Mouse (Mus musculus) heart, embryonic 11.5 days (tissue): Measurements from ENCODE around the gene Hs3st4. TPM values are rescaled to one million over a fixed set of nuclear protein-coding genes. Genes with fewer than 3 reads are reported as not detected.

Experiments used
- ATAC-seq: fragments of 200-750 bp; cut with Nextera tagmentation; replicated peaks from 2 replicates; pipeline ENCODE4 v1.8.0; 2017; ENCODE audit warnings: moderate library complexity; ENCODE audit not compliant: insufficient number of reproducible peaks, low FRiP score, low TSS enrichment
- H3K27ac ChIP-seq: fragments of 300-500 bp; sonication (generic); 2 replicates; pipeline ENCODE4 v1.5.1; 2014; ENCODE audit warnings: mild to moderate bottlenecking, low read depth, low read length
- H3K27me3 ChIP-seq: fragments of 300-500 bp; sonication (generic); 2 replicates; pipeline ENCODE4 v1.6.1; 2014; ENCODE audit warnings: mild to moderate bottlenecking, low read length, mixed read lengths; ENCODE audit not compliant: control insufficient read depth, insufficient read depth
- H3K36me3 ChIP-seq: fragments of 300-500 bp; sonication (generic); 2 replicates; pipeline ENCODE4 v1.6.1; 2014; ENCODE audit warnings: mild to moderate bottlenecking, low read length, moderate library complexity, mixed read lengths; ENCODE audit not compliant: control insufficient read depth, insufficient read depth
- H3K4me1 ChIP-seq: fragments of 300-500 bp; sonication (generic); 2 replicates; pipeline ENCODE4 v1.6.1; 2014; ENCODE audit warnings: low read length; ENCODE audit not compliant: control insufficient read depth, insufficient read depth
- H3K4me2 ChIP-seq: fragments of 300-500 bp; sonication (generic); 2 replicates; pipeline ENCODE4 v1.6.1; 2014; ENCODE audit warnings: mild to moderate bottlenecking, moderate library complexity
- H3K4me3 ChIP-seq: fragments of 300-500 bp; sonication (generic); 2 replicates; pipeline ENCODE4 v1.5.1; 2014; ENCODE audit warnings: low read depth, low read length
- H3K9ac ChIP-seq: fragments of 300-500 bp; sonication (generic); 2 replicates; pipeline ENCODE4 v1.6.1; 2014; ENCODE audit warnings: mild to moderate bottlenecking, low read depth, low read length, moderate library complexity
- H3K9me3 ChIP-seq: fragments of 300-500 bp; sonication (generic); replicated peaks from 2 replicates; pipeline ENCODE4 v1.6.1; 2016; ENCODE audit warnings: low read length; ENCODE audit not compliant: control insufficient read depth
- whole genome bisulfite sequencing: fragments of 180-500 bp; shearing (Covaris S2); extraction: QIAGEN DNeasy Blood & Tissue Kit; methylation state at CpG from one replicate; pipeline ENCODE4 v1.1.7; 2014; ENCODE audit not compliant: insufficient replicate concordance; 5-methylcytosine and 5-hydroxymethylcytosine counted together
- polyA plus RNA-seq: library from polyadenylated mRNA; unstranded; fragments of >200 nt; fragmentation: Nextera tagmentation; extraction: Ambion mirVana; gene quantifications from 2 replicates; pipeline ENCODE4 v1.2.1, GENCODE M21; 2014

The Hs3st4 gene
- polyA plus RNA-seq, 1 experiment from 2014 or later: 0.44 TPM

- Histone ChIP-seq H3K4me2 (no peak overlapping the region), H3K9ac (no peak overlapping the region), H3K36me3 (no peaks in the 10 kb centered on the region), H3K4me1 (no peaks in the 10 kb centered on the region), H3K27me3 (no peaks in the 10 kb centered on the region), H3K4me3 (no peak overlapping the region), H3K9me3 (0 out of 2 replicates have a peak, but pooled peaks cover 2% of the 10 kb centered on the region), H3K27ac (no peak overlapping the region)
- no peak for ATAC-seq
- WGBS: 81% methylated on average over 1 of the region's 1 CpGs
These were observed 180.6 kb downstream of the Hs3st4 start for GRCm38 (mm10) chr7:124163301-124163700.

GRCm38 (mm10) chr7:124166229-124166628 lies 183.6 kb downstream of the Hs3st4 start:
- H3K4me3 ChIP-seq: no peak overlapping the region
- H3K4me2 ChIP-seq: no peak overlapping the region
- no peaks in the 10 kb centered on the region for H3K27me3 ChIP-seq
- no peak overlapping the region for H3K9ac ChIP-seq
- ATAC-seq: no peak
- 72% methylated on average over 1 of the region's 1 CpGs for WGBS
- H3K36me3 ChIP-seq: no peaks in the 10 kb centered on the region
- H3K9me3 ChIP-seq: no peaks in the 10 kb centered on the region
- no peaks in the 10 kb centered on the region for H3K4me1 ChIP-seq
- H3K27ac ChIP-seq: no peak overlapping the region

DNA sequence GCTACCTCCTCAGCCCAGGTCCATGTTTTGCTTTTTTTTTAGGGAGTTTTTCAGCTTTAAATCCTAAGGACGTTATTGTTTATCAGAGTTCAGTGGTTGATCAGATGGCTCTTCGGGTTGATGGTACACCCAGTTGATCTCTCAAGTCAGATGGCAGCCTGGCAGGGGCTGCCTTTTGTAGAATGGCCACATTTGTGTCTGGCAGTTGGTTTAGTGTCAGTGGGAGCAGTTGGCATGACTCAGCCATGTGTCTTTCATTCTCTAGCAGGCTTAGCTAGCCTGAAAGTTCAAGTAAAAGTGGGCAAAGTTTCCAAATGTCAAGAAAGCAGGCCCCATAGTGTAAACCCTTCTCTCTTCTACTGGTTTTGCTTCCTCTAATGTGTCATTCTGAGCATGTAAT lies 186.1 kb downstream of the Hs3st4 start:
- no peak overlapping the region for H3K27ac ChIP-seq
- no peaks in the 10 kb centered on the region for H3K27me3 ChIP-seq
- H3K9ac ChIP-seq: no peak overlapping the region
- no peaks in the 10 kb centered on the region for H3K9me3 ChIP-seq
- 82% methylated on average over 2 of the region's 2 CpGs for WGBS
- H3K4me3 ChIP-seq: no peak overlapping the region
- no peak overlapping the region for H3K4me2 ChIP-seq
- H3K4me1 ChIP-seq: no peaks in the 10 kb centered on the region
- H3K36me3 ChIP-seq: no peaks in the 10 kb centered on the region
- no peak for ATAC-seq

DNA sequence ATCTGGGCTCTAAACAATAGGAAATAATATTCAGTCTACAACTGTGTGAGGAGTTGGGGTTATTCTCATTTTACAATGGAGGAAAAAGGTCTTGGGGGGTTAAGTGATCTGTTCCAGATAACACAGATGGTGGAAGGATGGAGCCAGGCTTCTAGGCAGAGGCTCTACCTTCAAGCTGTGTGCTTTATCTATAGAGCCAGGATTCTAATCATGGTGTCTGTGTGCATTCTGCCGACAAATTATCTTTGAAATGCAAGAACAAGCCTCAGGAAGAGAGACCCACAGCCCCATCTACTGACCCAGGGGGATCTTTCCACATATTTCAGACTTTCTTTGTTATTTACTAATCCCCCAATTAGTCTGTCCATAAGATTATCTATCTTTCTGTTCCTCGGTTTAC lies 187.3 kb downstream of the Hs3st4 start:
- Histone ChIP-seq H3K36me3 (no peaks in the 10 kb centered on the region), H3K4me1 (no peaks in the 10 kb centered on the region), H3K27ac (no peak overlapping the region), H3K27me3 (no peaks in the 10 kb centered on the region), H3K4me2 (no peak overlapping the region), H3K9ac (no peak overlapping the region), H3K9me3 (no peaks in the 10 kb centered on the region), H3K4me3 (no peak overlapping the region)
- no peak for ATAC-seq
- whole genome bisulfite sequencing: 61% methylated on average over 2 of the region's 2 CpGs

- no peak overlapping the region for H3K4me2 ChIP-seq
- H3K4me1 ChIP-seq: no peaks in the 10 kb centered on the region
- no peaks in the 10 kb centered on the region for H3K36me3 ChIP-seq
- no peaks in the 10 kb centered on the region for H3K27me3 ChIP-seq
- no peak overlapping the region for H3K27ac ChIP-seq
- H3K4me3 ChIP-seq: no peak overlapping the region
- no peak for ATAC-seq
- no peaks in the 10 kb centered on the region for H3K9me3 ChIP-seq
- no peak overlapping the region for H3K9ac ChIP-seq
These were observed 189.3 kb downstream of the Hs3st4 start for GRCm38 (mm10) chr7:124171992-124172391.

DNA sequence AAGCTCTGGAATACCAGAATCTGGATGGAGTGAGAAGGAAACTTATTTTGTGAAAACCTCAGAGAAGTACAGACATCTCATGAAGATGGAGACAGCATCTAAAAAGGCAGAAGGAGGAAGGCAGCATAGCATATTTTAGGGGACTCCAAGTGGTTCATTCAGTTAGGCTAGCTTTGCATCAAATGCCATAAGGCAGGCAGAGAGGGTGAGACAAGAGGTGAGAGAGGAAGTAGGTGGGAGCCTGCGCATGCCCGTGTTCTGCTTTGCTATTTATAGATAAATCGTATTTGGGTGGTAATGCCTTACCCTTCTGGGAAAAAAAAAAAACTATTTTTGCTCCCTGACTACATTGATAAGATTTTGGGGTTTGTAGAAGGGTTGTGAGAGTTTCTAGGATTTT lies 198.3 kb downstream of the Hs3st4 start:
- WGBS: 69% methylated on average over 3 of the region's 3 CpGs
- Histone ChIP-seq H3K9ac (no peak overlapping the region), H3K4me1 (no peaks in the 10 kb centered on the region), H3K4me3 (no peak overlapping the region), H3K27me3 (no peaks in the 10 kb centered on the region), H3K9me3 (no peaks in the 10 kb centered on the region), H3K27ac (no peak overlapping the region), H3K36me3 (no peaks in the 10 kb centered on the region), H3K4me2 (no peak overlapping the region)
- no peak for ATAC-seq

DNA sequence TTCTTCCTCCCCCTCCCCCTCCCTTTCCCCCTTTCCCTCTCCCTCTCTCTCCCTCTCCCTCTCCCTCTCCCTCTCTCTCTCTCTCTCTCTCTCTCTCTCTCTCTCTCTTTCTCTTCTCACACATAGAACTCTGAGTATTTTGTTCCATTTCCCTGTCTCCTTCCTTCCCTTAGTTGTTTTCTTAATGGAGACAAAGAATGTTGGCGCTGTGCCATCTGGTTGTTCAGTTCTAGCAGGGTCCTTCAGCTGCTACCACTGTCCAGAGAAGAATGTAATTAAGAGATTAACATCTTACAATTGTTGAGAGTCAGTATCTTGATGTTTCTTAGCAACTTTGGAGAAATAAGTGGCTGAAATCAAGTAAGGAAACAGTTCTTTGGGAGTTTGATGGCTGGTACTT lies 202.0 kb downstream of the Hs3st4 start:
- no peak overlapping the region for H3K9ac ChIP-seq
- H3K4me1 ChIP-seq: no peaks in the 10 kb centered on the region
- WGBS: 63% methylated on average over 1 of the region's 1 CpGs
- H3K27ac ChIP-seq: no peak overlapping the region
- no peak overlapping the region for H3K4me2 ChIP-seq
- no peaks in the 10 kb centered on the region for H3K27me3 ChIP-seq
- no peaks in the 10 kb centered on the region for H3K9me3 ChIP-seq
- ATAC-seq: no peak
- H3K36me3 ChIP-seq: no peaks in the 10 kb centered on the region
- H3K4me3 ChIP-seq: no peak overlapping the region

DNA sequence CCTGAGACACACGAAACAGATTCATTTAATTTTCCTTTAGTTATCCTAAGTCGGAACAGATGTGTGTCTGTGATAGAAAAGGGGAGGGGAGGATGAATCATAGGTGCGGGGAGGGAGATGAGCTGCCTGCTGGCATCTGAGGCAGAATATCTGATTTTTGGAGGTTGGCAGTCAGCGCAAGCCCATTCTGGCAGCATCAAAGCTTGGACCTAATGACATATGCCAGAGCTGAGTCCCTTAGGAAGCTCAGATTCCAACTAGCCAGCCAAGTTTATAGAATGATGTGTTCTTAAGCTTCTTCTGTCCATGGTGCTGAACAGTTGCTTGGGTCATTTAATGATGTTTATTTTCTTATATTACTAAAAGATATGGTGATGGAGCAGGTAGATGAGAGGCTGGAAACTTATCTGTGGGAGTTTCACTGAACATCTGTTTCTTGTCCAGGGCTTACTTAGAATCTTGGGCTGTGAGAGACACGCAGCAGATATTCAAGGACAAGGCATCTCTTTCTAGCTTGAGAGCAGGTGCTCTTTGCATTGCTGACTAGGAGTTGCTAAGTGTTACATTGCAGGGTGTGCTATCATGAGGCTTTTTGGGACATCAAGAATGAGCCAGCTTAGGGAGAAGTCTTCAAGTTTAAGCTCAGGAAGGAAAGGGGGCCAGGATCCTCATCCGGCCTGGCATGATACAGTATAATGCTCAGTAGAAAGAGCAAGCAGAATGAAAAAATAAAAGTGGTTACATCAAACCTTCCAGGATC lies 216.3 kb downstream of the Hs3st4 start:
- no peak overlapping the region for H3K4me2 ChIP-seq
- no peaks in the 10 kb centered on the region for H3K36me3 ChIP-seq
- ATAC-seq: no peak
- H3K9me3 ChIP-seq: no peaks in the 10 kb centered on the region
- no peaks in the 10 kb centered on the region for H3K27me3 ChIP-seq
- WGBS: 73% methylated on average over 6 of the region's 6 CpGs
- H3K27ac ChIP-seq: no peak overlapping the region
- no peak overlapping the region for H3K9ac ChIP-seq
- H3K4me1 ChIP-seq: no peaks in the 10 kb centered on the region
- H3K4me3 ChIP-seq: no peak overlapping the region

- 83% methylated on average over 1 of the region's 1 CpGs for WGBS
These were observed 234.3 kb downstream of the Hs3st4 start for GRCm38 (mm10) chr7:124216921-124217320.

More at GRCm38 (mm10) chr7:124216921-124217320, 234.3 kb downstream of the Hs3st4 start:
- Histone ChIP-seq H3K36me3 (no peaks in the 10 kb centered on the region), H3K4me3 (no peak overlapping the region), H3K4me2 (no peak overlapping the region), H3K9ac (no peak overlapping the region), H3K4me1 (no peaks in the 10 kb centered on the region), H3K9me3 (no peaks in the 10 kb centered on the region), H3K27me3 (no peaks in the 10 kb centered on the region), H3K27ac (no peak overlapping the region)
- no peak for ATAC-seq
